Mouse (Mus musculus): Measurements from ENCODE around the gene Myl6. TPM values are rescaled to one million over a fixed set of nuclear protein-coding genes. Genes with fewer than 3 reads are reported as not detected.
A peak's percentile ranks its signal among the peaks of the same experiment; 100 is the strongest.

Gene Myl6
- polyA plus RNA-seq, 1 experiment from 2014 or later: 685 TPM

GRCm38 (mm10) chr10:128504641-128505370 is 10.9 kb upstream of the Myl6 start:
- Histone ChIP-seq H3K9me3 (ENCODE audit: control insufficient read depth, low read length) (no peaks in the 10 kb centered on the region), H3K36me3 (ENCODE audit: control insufficient read depth, insufficient read depth, low read length) (peaks cover 6% of the 10 kb centered on the region), H3K27me3 (replicated peaks; ENCODE audit: control insufficient read depth, insufficient read depth, low read length) (no peaks in the 10 kb centered on the region), H3K4me1 (replicated peaks; ENCODE audit: control insufficient read depth, insufficient read depth, low read length) (peaks cover 11% of the 10 kb centered on the region), H3K4me2 (peak overlapping the region; percentile 33), H3K4me3 (ENCODE audit: low read depth, low read length) (no peak overlapping the region), H3K9ac (ENCODE audit: low read depth, low read length) (peak overlapping the region; percentile 46), H3K27ac (ENCODE audit: low read depth, low read length) (peak overlapping the region; percentile 70)
- DNase-seq (ENCODE audit: low spot score) (no peak), ATAC-seq (replicated peaks; ENCODE audit: low FRiP score) (peak; percentile 27; the same call in 1 of the 2 replicates)
- WGBS: 40% methylated on average over 9 of the region's 9 CpGs

- Histone ChIP-seq H3K27ac (ENCODE audit: low read depth, low read length) (no peak overlapping the region), H3K9me3 (ENCODE audit: control insufficient read depth, low read length) (no peaks in the 10 kb centered on the region), H3K4me2 (no peak overlapping the region), H3K36me3 (ENCODE audit: control insufficient read depth, insufficient read depth, low read length) (peaks cover 3% of the 10 kb centered on the region; the same call in 1 of the 2 replicates), H3K4me3 (ENCODE audit: low read depth, low read length) (no peak overlapping the region), H3K9ac (ENCODE audit: low read depth, low read length) (peak overlapping the region; percentile 46; the same call in 1 of the 2 replicates), H3K27me3 (replicated peaks; ENCODE audit: control insufficient read depth, insufficient read depth, low read length) (no peaks in the 10 kb centered on the region), H3K4me1 (replicated peaks; ENCODE audit: control insufficient read depth, insufficient read depth, low read length) (peaks cover 11% of the 10 kb centered on the region)
- 76% methylated on average over 3 of the region's 3 CpGs for WGBS
- DNase-seq (ENCODE audit: low spot score) (no peak), ATAC-seq (replicated peaks; ENCODE audit: low FRiP score) (no peak)
These were observed 10.1 kb upstream of the Myl6 start for GRCm38 (mm10) chr10:128504012-128504411.

GRCm38 (mm10) chr10:128503532-128503931 is 9.6 kb upstream of the Myl6 start:
- Histone ChIP-seq H3K9me3 (ENCODE audit: control insufficient read depth, low read length) (no peaks in the 10 kb centered on the region), H3K27me3 (replicated peaks; ENCODE audit: control insufficient read depth, insufficient read depth, low read length) (no peaks in the 10 kb centered on the region), H3K4me1 (replicated peaks; ENCODE audit: control insufficient read depth, insufficient read depth, low read length) (peaks cover 11% of the 10 kb centered on the region), H3K4me3 (ENCODE audit: low read depth, low read length) (no peak overlapping the region), H3K36me3 (ENCODE audit: control insufficient read depth, insufficient read depth, low read length) (peaks cover 3% of the 10 kb centered on the region; the same call in 1 of the 2 replicates), H3K9ac (ENCODE audit: low read depth, low read length) (no peak overlapping the region), H3K27ac (ENCODE audit: low read depth, low read length) (no peak overlapping the region), H3K4me2 (no peak overlapping the region)
- no peak for ATAC-seq (replicated peaks; ENCODE audit: low FRiP score)
- 82% methylated on average over 8 of the region's 8 CpGs for WGBS
- no peak for DNase-seq (ENCODE audit: low spot score)

GRCm38 (mm10) chr10:128502341-128502740 is 8.4 kb upstream of the Myl6 start:
- Histone ChIP-seq H3K4me1 (replicated peaks; ENCODE audit: control insufficient read depth, insufficient read depth, low read length) (peaks cover 18% of the 10 kb centered on the region), H3K9ac (ENCODE audit: low read depth, low read length) (no peak overlapping the region), H3K27me3 (replicated peaks; ENCODE audit: control insufficient read depth, insufficient read depth, low read length) (no peaks in the 10 kb centered on the region), H3K4me2 (no peak overlapping the region), H3K4me3 (ENCODE audit: low read depth, low read length) (no peak overlapping the region), H3K36me3 (ENCODE audit: control insufficient read depth, insufficient read depth, low read length) (peaks cover 3% of the 10 kb centered on the region; the same call in 1 of the 2 replicates), H3K9me3 (ENCODE audit: control insufficient read depth, low read length) (no peaks in the 10 kb centered on the region), H3K27ac (ENCODE audit: low read depth, low read length) (peak overlapping the region; percentile 30; the same call in 1 of the 2 replicates)
- DNase-seq (ENCODE audit: low spot score) (no peak), ATAC-seq (replicated peaks; ENCODE audit: low FRiP score) (no peak)
- WGBS: 61% methylated on average over 5 of the region's 5 CpGs

- Histone ChIP-seq H3K9me3 (ENCODE audit: control insufficient read depth, low read length) (no peaks in the 10 kb centered on the region), H3K27ac (ENCODE audit: low read depth, low read length) (peak overlapping the region; percentile 78), H3K27me3 (replicated peaks; ENCODE audit: control insufficient read depth, insufficient read depth, low read length) (no peaks in the 10 kb centered on the region), H3K36me3 (ENCODE audit: control insufficient read depth, insufficient read depth, low read length) (no peaks in the 10 kb centered on the region), H3K4me2 (peak overlapping the region; percentile 61), H3K4me3 (ENCODE audit: low read depth, low read length) (peak overlapping the region; percentile 52), H3K4me1 (replicated peaks; ENCODE audit: control insufficient read depth, insufficient read depth, low read length) (peaks cover 17% of the 10 kb centered on the region), H3K9ac (ENCODE audit: low read depth, low read length) (peak overlapping the region; percentile 80)
- DNase-seq (ENCODE audit: low spot score): peak; percentile 74
- peak; percentile 53 for ATAC-seq (replicated peaks; ENCODE audit: low FRiP score)
- WGBS: 2% methylated on average over 21 of the region's 21 CpGs
These were observed 5.2 kb upstream of the Myl6 start for GRCm38 (mm10) chr10:128499116-128499671.

- Histone ChIP-seq H3K4me3 (ENCODE audit: low read depth, low read length) (peak within 1 kb of the TSS; percentile 52), H3K27ac (ENCODE audit: low read depth, low read length) (peak within 1 kb of the TSS; percentile 78), H3K36me3 (ENCODE audit: control insufficient read depth, insufficient read depth, low read length) (no peaks in the 10 kb centered on the region), H3K4me1 (replicated peaks; ENCODE audit: control insufficient read depth, insufficient read depth, low read length) (peaks cover 16% of the 10 kb centered on the region), H3K27me3 (replicated peaks; ENCODE audit: control insufficient read depth, insufficient read depth, low read length) (no peaks in the 10 kb centered on the region), H3K9ac (ENCODE audit: low read depth, low read length) (peak within 1 kb of the TSS; percentile 80), H3K9me3 (ENCODE audit: control insufficient read depth, low read length) (no peaks in the 10 kb centered on the region), H3K4me2 (peak within 1 kb of the TSS; percentile 61)
- ATAC-seq (replicated peaks; ENCODE audit: low FRiP score) (peak; percentile 88), DNase-seq (ENCODE audit: low spot score) (peak; percentile 95)
- 0% methylated on average over 27 of the region's 27 CpGs for WGBS
These were observed 4.6 kb upstream of the Myl6 start, which contains the start of gene Myl6b for GRCm38 (mm10) chr10:128498590-128498989. Gene Myl6b, minus strand, starts transcription at chr10:128498685.

- H3K4me2 ChIP-seq: no peak overlapping the region
- no peak overlapping the region for H3K4me3 ChIP-seq (ENCODE audit: low read depth, low read length)
- ATAC-seq (replicated peaks; ENCODE audit: low FRiP score) (no peak), DNase-seq (ENCODE audit: low spot score) (no peak)
- H3K9me3 ChIP-seq (ENCODE audit: control insufficient read depth, low read length): no peaks in the 10 kb centered on the region
- WGBS: 55% methylated on average over 6 of the region's 6 CpGs
- no peaks in the 10 kb centered on the region for H3K27me3 ChIP-seq (replicated peaks; ENCODE audit: control insufficient read depth, insufficient read depth, low read length)
- no peaks in the 10 kb centered on the region for H3K36me3 ChIP-seq (ENCODE audit: control insufficient read depth, insufficient read depth, low read length)
- H3K4me1 ChIP-seq (replicated peaks; ENCODE audit: control insufficient read depth, insufficient read depth, low read length): peaks cover 22% of the 10 kb centered on the region
- H3K27ac ChIP-seq (ENCODE audit: low read depth, low read length): no peak overlapping the region
- no peak overlapping the region for H3K9ac ChIP-seq (ENCODE audit: low read depth, low read length)
These were observed 3.3 kb upstream of the Myl6 start for GRCm38 (mm10) chr10:128497134-128497737.

- peaks cover 1% of the 10 kb centered on the region; the same call in 1 of the 2 replicates for H3K36me3 ChIP-seq (ENCODE audit: control insufficient read depth, insufficient read depth, low read length)
- no peak overlapping the region for H3K27ac ChIP-seq (ENCODE audit: low read depth, low read length)
- H3K4me2 ChIP-seq: no peak overlapping the region
- H3K27me3 ChIP-seq (replicated peaks; ENCODE audit: control insufficient read depth, insufficient read depth, low read length): no peaks in the 10 kb centered on the region
- no peak overlapping the region for H3K9ac ChIP-seq (ENCODE audit: low read depth, low read length)
- DNase-seq (ENCODE audit: low spot score): no peak
- no peak for ATAC-seq (replicated peaks; ENCODE audit: low FRiP score)
- H3K4me3 ChIP-seq (ENCODE audit: low read depth, low read length): no peak overlapping the region
- WGBS: 61% methylated on average over 6 of the region's 6 CpGs
- peaks cover 28% of the 10 kb centered on the region for H3K4me1 ChIP-seq (replicated peaks; ENCODE audit: control insufficient read depth, insufficient read depth, low read length)
- no peaks in the 10 kb centered on the region for H3K9me3 ChIP-seq (ENCODE audit: control insufficient read depth, low read length)
These were observed 2.6 kb upstream of the Myl6 start for GRCm38 (mm10) chr10:128496509-128497077.

All from liver, embryonic 11.5 days (tissue).